Mouse (Mus musculus): Measurements from ENCODE around the gene Rnase13. TPM values are rescaled to one million over a fixed set of nuclear protein-coding genes. Genes with fewer than 3 reads are reported as not detected.
A peak's percentile ranks its signal among the peaks of the same experiment; 100 is the strongest.

Gene Rnase13
- total RNA-seq, 2 experiments from 2014 or later, result 0.23 TPM; not detected in 1

GRCm38 (mm10) chr14:51884031-51884544, 38.5 kb downstream of the Rnase13 start:
- DNase-seq (ENCODE audit: low spot score in 2 of 2), result no peak

GRCm38 (mm10) chr14:51883527-51884030, 39.0 kb downstream of the Rnase13 start:
- peak; percentile 46 to 77 for DNase-seq (ENCODE audit: low spot score in 2 of 2)

GRCm38 (mm10) chr14:51877517-51877916, 45.1 kb downstream of the Rnase13 start:
- DNase-seq (ENCODE audit: low spot score in 2 of 2), result no peak

- DNase-seq (ENCODE audit: low spot score in 2 of 2), result no peak
Measured at GRCm38 (mm10) chr14:51871741-51872140, 50.8 kb downstream of the Rnase13 start.

Other genes with a start within 250 kb of the Rnase13 start
- gene Gm17079, start 227.3 kb downstream of the Rnase13 start, total RNA-seq (2021), result not detected
- gene Gm5800, start 205.6 kb downstream of the Rnase13 start, total RNA-seq (2021), result not detected
- not detected for gene Ang4, start 149.2 kb downstream of the Rnase13 start, total RNA-seq (2021)
- not detected for gene AY358078, start 122.7 kb downstream of the Rnase13 start, total RNA-seq (2021)
- not detected for gene Ear6, start 69.1 kb downstream of the Rnase13 start, total RNA-seq (2021)
- 10 to 100 TPM; 34.9 to 38.9 TPM for gene Mettl17, start 37.9 kb downstream of the Rnase13 start, total RNA-seq (2021)
- 1 to 10 TPM; 4.7 to 5.6 TPM for gene Slc39a2, start 29.9 kb downstream of the Rnase13 start, total RNA-seq (2021)
- 100 to 1,000 TPM; 696 to 763 TPM for gene Ndrg2, start 8.6 kb downstream of the Rnase13 start, total RNA-seq (2021)
- not detected for gene Tppp2, start 4.3 kb downstream of the Rnase13 start, total RNA-seq (2021)
- 10 to 100 TPM; 44.2 to 47.4 TPM for gene Arhgef40, start 61.9 kb upstream of the Rnase13 start, total RNA-seq (2021)
- gene Tmem253, start 92.9 kb upstream of the Rnase13 start, total RNA-seq (2021), result under 1 TPM; 0.39 to 0.95 TPM
- gene Zfp219, start 98.0 kb upstream of the Rnase13 start, total RNA-seq (2021), result 10 to 100 TPM; 37.6 to 41.2 TPM
- gene Olfr221, start 119.7 kb upstream of the Rnase13 start, total RNA-seq (2021), result not detected
- 100 to 1,000 TPM; 213 to 245 TPM for gene Hnrnpc, start 181.3 kb upstream of the Rnase13 start, total RNA-seq (2021)
- 1 to 10 TPM; 2.4 TPM for gene Rpgrip1, start 187.9 kb upstream of the Rnase13 start, total RNA-seq (2021)

Measured in layer of hippocampus, postnatal 14 days (tissue).